In the genomic region with DNA sequence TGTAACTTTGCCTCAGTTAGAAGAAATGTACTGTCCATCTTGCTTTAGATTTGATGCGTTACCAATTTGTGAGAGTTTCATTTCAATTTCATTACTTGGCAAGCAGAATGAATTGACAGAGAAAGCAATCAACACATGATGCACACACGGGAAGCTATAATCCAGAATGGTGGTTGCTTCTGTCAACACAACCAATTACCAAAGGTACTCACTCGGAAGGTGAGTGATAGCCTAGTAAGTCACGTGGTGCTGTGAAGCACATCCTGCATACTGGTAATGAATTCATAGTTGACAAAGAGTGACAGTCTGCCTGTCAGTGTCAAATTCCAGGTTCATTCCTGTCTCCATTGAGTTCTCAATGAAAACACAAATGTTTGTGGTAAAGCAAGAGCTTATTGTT, we compare ENCODE assay signal across 28 mouse cellular contexts.
"Had no signal": no experiment of that assay in that cellular context is flagged by ENCODE, and none has a peak within 500 bp of the region (broad histone marks: within the 10 kb centered on the region; RNA-seq: fewer than 3 reads in every experiment).

No protein-coding gene starts in this region.

- H3K4me1 ChIP-seq: heart, embryonic 10.5 days; heart, embryonic 12.5 days; hindbrain, embryonic 10.5 days; hindbrain, embryonic 12.5 days; intestine, embryonic 15.5 days; kidney, embryonic 15.5 days; limb, embryonic 13.5 days; limb, embryonic 15.5 days; liver, embryonic 12.5 days had no signal

- ATAC-seq: hindbrain, embryonic 16.5 days; inflammation-experienced regulatory T-cells, adult 6 months; intestine, embryonic 15.5 days; intestine, postnatal 0 days; liver, embryonic 12.5 days had no signal

- H3K9me3 ChIP-seq: heart, embryonic 10.5 days; heart, embryonic 12.5 days; hindbrain, embryonic 10.5 days; hindbrain, embryonic 12.5 days; intestine, embryonic 15.5 days; kidney, embryonic 15.5 days; limb, embryonic 13.5 days; limb, embryonic 15.5 days; liver, embryonic 12.5 days had no signal

- H3K27me3 ChIP-seq: heart, embryonic 12.5 days; hindbrain, embryonic 12.5 days; intestine, embryonic 15.5 days; kidney, embryonic 15.5 days; limb, embryonic 13.5 days; limb, embryonic 15.5 days; liver, embryonic 12.5 days had no signal

- H3K4me3 ChIP-seq: gastrocnemius, adult 2 months; heart, embryonic 10.5 days; heart, embryonic 12.5 days; hindbrain, embryonic 10.5 days; hindbrain, embryonic 12.5 days; intestine, embryonic 15.5 days; kidney, embryonic 15.5 days; limb, embryonic 13.5 days; limb, embryonic 15.5 days; liver, embryonic 12.5 days had no signal

- H3K9ac ChIP-seq: heart, embryonic 12.5 days; hindbrain, embryonic 12.5 days; hindbrain, embryonic 14.5 days; intestine, embryonic 15.5 days; kidney, embryonic 15.5 days; limb, embryonic 13.5 days; limb, embryonic 15.5 days; liver, embryonic 12.5 days; liver, embryonic 14.5 days had no signal

- H3K4me2 ChIP-seq: heart, embryonic 12.5 days; hindbrain, embryonic 12.5 days; hindbrain, embryonic 14.5 days; intestine, embryonic 15.5 days; kidney, embryonic 15.5 days; limb, embryonic 13.5 days; limb, embryonic 15.5 days; liver, embryonic 12.5 days had no signal

- DNase-seq: gastrocnemius, adult 2 months; gastrocnemius, postnatal 10 days; gastrocnemius, postnatal 25 days; heart, adult 18-20 months; heart, postnatal 10 days; heart, postnatal 4 days; kidney, adult 2 months; kidney, adult 9 months; kidney, postnatal 14 days; kidney, postnatal 36 days; layer of hippocampus, adult 9-11 months; layer of hippocampus, postnatal 36 days; left cerebral cortex, postnatal 4 days had no signal

- H3K27ac ChIP-seq: gastrocnemius, adult 2 months; heart, embryonic 10.5 days; hindbrain, embryonic 10.5 days; hindbrain, embryonic 12.5 days; hindbrain, embryonic 14.5 days; intestine, embryonic 15.5 days; kidney, embryonic 15.5 days; kidney, postnatal 0 days; limb, embryonic 13.5 days; limb, embryonic 15.5 days; liver, embryonic 12.5 days; liver, embryonic 14.5 days had no signal

- H3K36me3 ChIP-seq: heart, embryonic 10.5 days; heart, embryonic 12.5 days; hindbrain, embryonic 10.5 days; hindbrain, embryonic 12.5 days; intestine, embryonic 15.5 days; kidney, embryonic 15.5 days; limb, embryonic 13.5 days; limb, embryonic 15.5 days; liver, embryonic 12.5 days had no signal
